Mouse (Mus musculus) stomach, postnatal 0 days (tissue): ENCODE data around the gene Syce3. TPM values are rescaled to one million over a fixed set of nuclear protein-coding genes. Genes with fewer than 3 reads are reported as not detected.

Experiments used
- ATAC-seq: fragments of 200-750 bp; cut with Nextera tagmentation; 2 replicates; pipeline ENCODE4 v1.8.0; 2017; ENCODE audit not compliant: low FRiP score, low TSS enrichment
- DNase-seq: peaks from one replicate; pipeline ENCODE4 v3.0.0-alpha.2; 2016; ENCODE audit warnings: low spot score
- H3K27ac ChIP-seq: fragments of 300-500 bp; sonication (generic); replicated peaks from 2 replicates; pipeline ENCODE4 v1.5.1; 2014; ENCODE audit warnings: mild to moderate bottlenecking, control low read depth
- H3K27me3 ChIP-seq: fragments of 300-500 bp; sonication (generic); 2 replicates; pipeline ENCODE4 v1.6.1; 2014; ENCODE audit warnings: low read length; ENCODE audit not compliant: control insufficient read depth, insufficient read depth
- H3K36me3 ChIP-seq: fragments of 300-500 bp; sonication (generic); 2 replicates; pipeline ENCODE4 v1.6.1; 2014; ENCODE audit warnings: low read length, mixed read lengths; ENCODE audit not compliant: control insufficient read depth, insufficient read depth
- H3K4me1 ChIP-seq: fragments of 300-500 bp; sonication (generic); replicated peaks from 2 replicates; pipeline ENCODE4 v1.6.1; 2014; ENCODE audit warnings: antibody characterized with exemption; ENCODE audit not compliant: control insufficient read depth, insufficient read depth
- H3K4me2 ChIP-seq: fragments of 300-500 bp; sonication (generic); replicated peaks from 2 replicates; pipeline ENCODE4 v1.6.1; 2014; ENCODE audit warnings: low read depth, mild to moderate bottlenecking, control low read depth, moderate library complexity
- H3K4me3 ChIP-seq: fragments of 300-500 bp; sonication (generic); 2 replicates; pipeline ENCODE4 v1.5.1; 2014; ENCODE audit warnings: low read depth, low read length, control low read depth
- H3K9ac ChIP-seq: fragments of 300-500 bp; sonication (generic); 2 replicates; pipeline ENCODE4 v1.6.1; 2014; ENCODE audit warnings: mild to moderate bottlenecking, low read length, control low read depth, mixed read lengths
- H3K9me3 ChIP-seq: fragments of 300-500 bp; sonication (generic); 2 replicates; pipeline ENCODE4 v1.6.1; 2016; ENCODE audit warnings: low read length; ENCODE audit not compliant: control insufficient read depth
- CTCF ChIP-seq: IDR thresholded peaks from 2 replicates; pipeline ENCODE4 v1.5.1; 2016; ENCODE audit warnings: antibody characterized with exemption, low read depth, mild to moderate bottlenecking, moderate library complexity
- EP300 ChIP-seq: optimal IDR thresholded peaks from 2 replicates; pipeline ENCODE3; 2016; ENCODE audit warnings: antibody characterized with exemption
- WGBS: fragments of 180-500 bp; shearing (Covaris S2); extraction: QIAGEN DNeasy Blood & Tissue Kit; methylation state at CpG from one replicate; pipeline ENCODE4 v1.1.7; 2014; 5-methylcytosine and 5-hydroxymethylcytosine counted together
- polyA plus RNA-seq: library from polyadenylated mRNA; unstranded; fragments of >200 nt; fragmentation: Nextera tagmentation; extraction: Ambion mirVana; gene quantifications from 2 replicates; pipeline ENCODE4 v1.2.1, GENCODE M21; 2015

Syce3 gene
- polyA plus RNA-seq, 1 experiment from 2014 or later: not detected

- ATAC-seq: no peak
- WGBS: 4% methylated on average over 18 of the region's 18 CpGs
- Histone ChIP-seq H3K9ac (no peak overlapping the region), H3K9me3 (no peaks in the 10 kb centered on the region), H3K27ac (no peak overlapping the region), H3K4me1 (peaks cover 4% of the 10 kb centered on the region; the same call in 1 of the 2 replicates), H3K4me2 (no peak overlapping the region), H3K36me3 (no peaks in the 10 kb centered on the region), H3K4me3 (no peak overlapping the region), H3K27me3 (peaks cover 8% of the 10 kb centered on the region)
- TF ChIP-seq EP300: no peak
- TF ChIP-seq CTCF: no peak
- DNase-seq: no peak
These were observed 32.9 kb downstream of the Syce3 start for GRCm38 (mm10) chr15:89377362-89377761.

DNA sequence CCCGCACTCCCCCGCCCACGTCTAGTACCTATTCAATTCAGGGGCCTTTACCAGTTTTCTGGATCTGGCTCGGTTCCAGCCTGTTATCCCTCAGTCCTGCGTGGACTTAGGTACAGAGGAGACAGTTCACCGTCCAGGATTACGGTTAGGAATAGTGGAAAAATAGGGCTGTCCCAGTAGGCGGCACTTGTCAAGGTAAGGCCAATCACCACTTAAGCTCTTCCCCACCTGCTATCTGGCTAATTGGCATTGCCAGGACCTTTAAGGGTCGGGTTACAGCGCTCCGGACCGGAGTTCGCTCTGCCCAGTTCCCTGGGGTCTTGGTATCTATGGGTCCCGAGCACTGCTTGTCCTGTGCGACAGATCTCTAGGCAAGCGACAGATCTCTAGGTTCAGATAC, 33.3 kb downstream of the Syce3 start, which contains the start of gene Tymp:
TSS of gene Tymp (minus strand) at position 83 of the 400 bp plus-strand sequence.
- 22% methylated on average over 16 of the region's 16 CpGs for WGBS
- Histone ChIP-seq H3K4me3 (no peak within 1 kb of the TSS), H3K4me2 (no peak within 1 kb of the TSS), H3K27me3 (peaks cover 8% of the 10 kb centered on the region), H3K9me3 (no peaks in the 10 kb centered on the region), H3K27ac (no peak within 1 kb of the TSS), H3K9ac (no peak within 1 kb of the TSS), H3K36me3 (peaks cover 3% of the 10 kb centered on the region), H3K4me1 (peaks cover 4% of the 10 kb centered on the region; the same call in 1 of the 2 replicates)
- ATAC-seq (no peak), DNase-seq (no peak)
- TF ChIP-seq EP300 (no peak), CTCF (no peak)

- Histone ChIP-seq H3K9ac (no peak overlapping the region), H3K27me3 (peaks cover 8% of the 10 kb centered on the region), H3K36me3 (peaks cover 7% of the 10 kb centered on the region), H3K4me3 (no peak overlapping the region), H3K4me2 (no peak overlapping the region), H3K27ac (no peak overlapping the region), H3K9me3 (no peaks in the 10 kb centered on the region), H3K4me1 (peaks cover 4% of the 10 kb centered on the region; the same call in 1 of the 2 replicates)
- TF ChIP-seq CTCF: no peak
- no peak for TF ChIP-seq EP300
- ATAC-seq (no peak), DNase-seq (no peak)
- WGBS: 82% methylated on average over 7 of the region's 7 CpGs
These were observed 34.3 kb downstream of the Syce3 start for GRCm38 (mm10) chr15:89376040-89376439.

DNA sequence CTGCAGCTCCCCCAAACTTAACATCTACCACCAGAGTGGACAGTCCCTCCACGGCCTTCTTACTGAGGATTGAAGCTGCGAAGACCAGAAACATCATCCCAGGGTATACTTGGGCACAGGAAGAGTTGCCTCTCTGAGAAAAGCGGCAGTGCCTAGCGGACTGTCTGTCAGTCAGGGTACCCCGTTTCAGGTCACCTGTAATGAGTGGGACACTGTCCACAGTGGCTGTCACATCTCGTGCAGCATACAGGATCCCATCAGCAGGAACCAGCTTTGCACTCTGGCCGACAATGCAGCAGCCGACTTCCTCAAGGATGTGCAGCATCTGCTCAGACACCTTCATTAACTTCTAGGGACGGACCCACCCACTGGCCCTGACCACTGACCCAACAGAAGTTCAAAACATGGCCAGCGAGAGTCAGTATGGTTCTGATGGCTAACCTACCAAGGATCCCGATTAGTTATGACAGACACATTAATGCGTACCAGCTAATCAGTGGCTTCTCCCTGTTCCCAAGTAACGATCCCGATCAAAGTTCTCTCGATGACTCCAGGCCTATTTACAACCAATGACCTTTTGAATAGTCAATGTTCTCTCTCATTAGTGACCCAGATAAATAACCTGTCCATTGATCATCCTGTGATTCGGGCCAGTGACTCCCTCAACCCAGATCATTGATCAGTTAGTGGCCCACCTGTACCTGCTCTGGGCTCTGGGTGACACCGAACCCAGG, 35.3 kb downstream of the Syce3 start:
- TF ChIP-seq EP300 (no peak), CTCF (no peak)
- DNase-seq (no peak), ATAC-seq (no peak)
- WGBS: 93% methylated on average over 17 of the region's 17 CpGs
- Histone ChIP-seq H3K9ac (no peak overlapping the region), H3K4me3 (no peak overlapping the region), H3K27ac (no peak overlapping the region), H3K27me3 (peaks cover 8% of the 10 kb centered on the region), H3K4me1 (peaks cover 4% of the 10 kb centered on the region; the same call in 1 of the 2 replicates), H3K4me2 (no peak overlapping the region), H3K36me3 (peaks cover 11% of the 10 kb centered on the region), H3K9me3 (no peaks in the 10 kb centered on the region)

DNA sequence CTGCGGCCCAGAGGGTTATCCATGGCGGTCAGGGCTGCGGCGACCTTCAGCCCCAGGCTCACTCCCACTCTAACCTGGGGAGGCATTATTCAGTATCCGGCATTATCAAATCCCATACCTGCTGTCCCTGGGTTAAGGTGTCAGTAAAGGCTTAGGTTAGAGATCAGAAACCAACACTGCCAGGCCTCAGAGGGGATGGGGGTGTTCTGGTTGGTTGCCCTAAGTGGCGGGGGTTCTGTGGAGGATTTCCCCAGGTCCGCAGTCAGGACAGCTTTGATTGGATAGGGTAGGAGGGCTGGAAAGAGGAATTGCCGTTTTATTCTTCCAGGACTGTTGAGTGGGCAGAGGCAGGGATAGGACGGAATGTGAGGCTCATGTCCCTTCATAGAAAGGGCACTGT, 36.0 kb downstream of the Syce3 start:
- ATAC-seq: no peak

DNA sequence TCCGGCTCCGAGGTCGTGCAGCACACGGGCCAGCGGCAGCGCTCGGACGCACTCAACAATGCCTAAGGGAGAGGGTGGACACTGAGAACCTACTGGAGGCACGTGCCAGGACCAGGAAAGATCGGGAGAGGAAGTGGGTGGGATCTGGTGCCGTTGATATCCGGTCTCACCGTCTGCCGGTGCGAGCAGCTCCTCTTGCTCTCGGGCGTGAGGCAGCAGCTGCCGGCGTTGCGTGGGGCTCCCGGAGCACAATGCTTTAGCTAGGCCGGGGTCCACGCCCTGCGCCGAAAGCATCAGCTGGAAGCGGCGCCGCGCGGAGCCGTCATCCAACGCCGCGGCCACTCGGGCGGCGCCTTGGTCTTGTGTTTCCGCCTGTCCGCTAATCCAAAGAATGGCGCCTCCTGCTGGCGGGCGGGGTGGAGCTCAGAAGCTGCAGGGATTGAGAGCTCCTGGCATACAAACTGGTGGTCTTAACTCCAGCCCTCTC, 36.5 kb downstream of the Syce3 start, which contains the start of gene Sco2:
TSS of gene Sco2 (minus strand) at position 85 of the 487 bp plus-strand sequence.
- Histone ChIP-seq H3K9ac (peak within 1 kb of the TSS; percentile 66), H3K27ac (peak within 1 kb of the TSS; percentile 87), H3K4me3 (peak within 1 kb of the TSS; percentile 58), H3K9me3 (no peaks in the 10 kb centered on the region), H3K4me2 (peak within 1 kb of the TSS; percentile 90), H3K36me3 (peaks cover 20% of the 10 kb centered on the region), H3K4me1 (peaks cover 2% of the 10 kb centered on the region; the same call in 1 of the 2 replicates), H3K27me3 (peaks cover 5% of the 10 kb centered on the region)
- DNase-seq (peak; percentile 95), ATAC-seq (peak; percentile 79)
- peak; percentile 86 for TF ChIP-seq CTCF
- no peak for TF ChIP-seq EP300
- under 1% methylated on average over 42 of the region's 42 CpGs for WGBS

More for the DNA sequence above, 36.0 kb downstream of the Syce3 start:
- Histone ChIP-seq H3K4me3 (peak overlapping the region; percentile 58), H3K9me3 (no peaks in the 10 kb centered on the region), H3K36me3 (peaks cover 17% of the 10 kb centered on the region), H3K27ac (peak overlapping the region; percentile 87; the same call in 1 of the 2 replicates), H3K9ac (peak overlapping the region; percentile 66), H3K4me1 (peaks cover 4% of the 10 kb centered on the region; the same call in 1 of the 2 replicates), H3K27me3 (peaks cover 7% of the 10 kb centered on the region), H3K4me2 (peak overlapping the region; percentile 90)
- TF ChIP-seq EP300 (no peak), CTCF (no peak)
- WGBS: 51% methylated on average over 9 of the region's 9 CpGs
- DNase-seq: no peak
